Mouse (Mus musculus) layer of hippocampus, adult 18-20 months (tissue): ENCODE measurements around the gene Eps8l2. TPM values are rescaled to one million over a fixed set of nuclear protein-coding genes. Genes with fewer than 3 reads are reported as not detected.
"Not testable (repeated sequence)": the region's sequence is repeated elsewhere in the genome, so short reads cannot be mapped to it uniquely, and the experiment has no call there.

Experiments
- DNase-seq, 2 experiments: peaks; one replicate each; pipeline ENCODE4 v3.0.0; 2022; ENCODE audit warnings: low spot score in 2 of 2
- total RNA-seq, 2 experiments: library from RNA; stranded (reverse); gene quantifications; 2 replicates each; pipeline ENCODE4 v1.2.3; 2021

The Eps8l2 gene
- total RNA-seq, 2 experiments from 2014 or later, result 5.0 to 9.0 TPM

- no peak for DNase-seq
These were observed 66.8 kb downstream of the Eps8l2 start for GRCm38 (mm10) chr7:141405466-141405865.

GRCm38 (mm10) chr7:141407670-141408069 lies 69.0 kb downstream of the Eps8l2 start:
- not testable (repeated sequence) for DNase-seq

- peak; percentile 79 to 90 for DNase-seq
These were observed 70.2 kb downstream of the Eps8l2 start for GRCm38 (mm10) chr7:141408833-141409232.

GRCm38 (mm10) chr7:141410631-141411030 lies 72.0 kb downstream of the Eps8l2 start:
- DNase-seq, result no peak

- no peak for DNase-seq
These were observed 73.0 kb downstream of the Eps8l2 start for GRCm38 (mm10) chr7:141411667-141412066.

Other genes with a start within 250 kb of the Eps8l2 start
- gene Sigirr, start 238.3 kb upstream of the Eps8l2 start, total RNA-seq, result 1 to 10 TPM; 1.9 to 2.1 TPM
- gene Ano9, start 221.1 kb upstream of the Eps8l2 start, total RNA-seq, result not detected
- 10 to 100 TPM; 47.4 to 50.6 TPM for gene Ptdss2, start 216.5 kb upstream of the Eps8l2 start, total RNA-seq
- gene Rnh1, start 166.0 kb upstream of the Eps8l2 start, total RNA-seq, result 10 to 100 TPM; 35.5 to 45.9 TPM
- gene Hras, start 144.9 kb upstream of the Eps8l2 start, total RNA-seq, result 100 to 1,000 TPM; 201 TPM
- 1 to 10 TPM; 4.3 to 4.5 TPM for gene Lrrc56, start 144.7 kb upstream of the Eps8l2 start, total RNA-seq
- gene Lmntd2, start 124.8 kb upstream of the Eps8l2 start, total RNA-seq, result not detected
- 1 to 10 TPM in 1 of 2 experiments, under 1 TPM in 1; 0.71 to 1.5 TPM for gene Rassf7, start 123.0 kb upstream of the Eps8l2 start, total RNA-seq
- gene Phrf1, start 110.1 kb upstream of the Eps8l2 start, total RNA-seq, result 10 to 100 TPM; 76.9 to 78.8 TPM
- 1 to 10 TPM in 1 of 2 experiments, under 1 TPM in 1; 0.46 to 1.2 TPM for gene Irf7, start 72.4 kb upstream of the Eps8l2 start, total RNA-seq
- not detected for gene Cdhr5, start 62.1 kb upstream of the Eps8l2 start, total RNA-seq
- gene Sct, start 59.7 kb upstream of the Eps8l2 start, total RNA-seq, result not detected
- not detected for gene Drd4, start 46.9 kb upstream of the Eps8l2 start, total RNA-seq
- 10 to 100 TPM; 66.3 to 79.6 TPM for gene Deaf1, start 11.2 kb upstream of the Eps8l2 start, total RNA-seq
- 10 to 100 TPM; 29.2 to 30.5 TPM for gene Tmem80, start 11.1 kb upstream of the Eps8l2 start, total RNA-seq
- 100 to 1,000 TPM; 122 to 125 TPM for gene Taldo1, start 53.3 kb downstream of the Eps8l2 start, total RNA-seq
- gene Gatd1, start 75.3 kb downstream of the Eps8l2 start, total RNA-seq, result 10 to 100 TPM; 37.7 to 39.9 TPM
- 100 to 1,000 TPM; 265 to 270 TPM for gene Cend1, start 90.6 kb downstream of the Eps8l2 start, total RNA-seq
- 100 to 1,000 TPM; 319 to 320 TPM for gene Slc25a22, start 99.0 kb downstream of the Eps8l2 start, total RNA-seq
- 1 to 10 TPM in 1 of 2 experiments, under 1 TPM in 1; 0.69 to 1.1 TPM for gene Pidd1, start 105.1 kb downstream of the Eps8l2 start, total RNA-seq
- gene Rplp2, start 108.5 kb downstream of the Eps8l2 start, total RNA-seq, result 100 to 1,000 TPM; 557 to 573 TPM
- gene Pnpla2, start 116.3 kb downstream of the Eps8l2 start, total RNA-seq, result 10 to 100 TPM; 29.9 to 35.6 TPM
- gene Cracr2b, start 122.2 kb downstream of the Eps8l2 start, total RNA-seq, result 1 to 10 TPM; 3.3 TPM
- 10 to 100 TPM; 24.2 to 26.0 TPM for gene Cd151, start 128.5 kb downstream of the Eps8l2 start, total RNA-seq
- 10 to 100 TPM; 39.2 to 42.8 TPM for gene Polr2l, start 136.3 kb downstream of the Eps8l2 start, total RNA-seq
- 10 to 100 TPM; 11.3 to 11.7 TPM for gene Tspan4, start 136.4 kb downstream of the Eps8l2 start, total RNA-seq
- 10 to 100 TPM; 72.6 to 76.2 TPM for gene Chid1, start 201.0 kb downstream of the Eps8l2 start, total RNA-seq
- 100 to 1,000 TPM; 233 to 238 TPM for gene Ap2a2, start 223.3 kb downstream of the Eps8l2 start, total RNA-seq